Mouse (Mus musculus) stomach, embryonic 14.5 days (tissue): ENCODE data around the gene OR5BS1P. TPM values are rescaled to one million over a fixed set of nuclear protein-coding genes. Genes with fewer than 3 reads are reported as not detected.

Experiments used
- ATAC-seq: fragments of 200-750 bp; cut with Nextera tagmentation; 2 replicates; pipeline ENCODE4 v1.8.0; 2017; ENCODE audit warnings: low read depth, moderate TSS enrichment; ENCODE audit not compliant: insufficient number of reproducible peaks, insufficient read depth, low FRiP score
- H3K27ac ChIP-seq: fragments of 300-500 bp; sonication (generic); 2 replicates; pipeline ENCODE4 v1.5.1; 2014; ENCODE audit warnings: mild to moderate bottlenecking, low read length, moderate library complexity, mixed read lengths
- H3K27me3 ChIP-seq: fragments of 300-500 bp; sonication (generic); 2 replicates; pipeline ENCODE4 v1.6.1; 2014; ENCODE audit warnings: low read length, control low read depth, mixed read lengths; ENCODE audit not compliant: control insufficient read depth, insufficient read depth
- H3K36me3 ChIP-seq: fragments of 300-500 bp; sonication (generic); 2 replicates; pipeline ENCODE4 v1.6.1; 2014; ENCODE audit warnings: mild to moderate bottlenecking, control low read depth, low read length, moderate library complexity, mixed read lengths; ENCODE audit not compliant: control insufficient read depth, insufficient read depth
- H3K4me1 ChIP-seq: fragments of 300-500 bp; sonication (generic); 2 replicates; pipeline ENCODE4 v1.6.1; 2014; ENCODE audit warnings: low read length, control low read depth, mixed read lengths; ENCODE audit not compliant: control insufficient read depth, insufficient read depth
- H3K4me2 ChIP-seq: fragments of 300-500 bp; sonication (generic); replicated peaks from 2 replicates; pipeline ENCODE4 v1.6.1; 2014; ENCODE audit warnings: low read depth, low read length, control low read depth
- H3K4me3 ChIP-seq: fragments of 300-500 bp; sonication (generic); 2 replicates; pipeline ENCODE4 v1.5.1; 2014; ENCODE audit warnings: low read depth, low read length, control low read depth
- H3K9ac ChIP-seq: fragments of 300-500 bp; sonication (generic); replicated peaks from 2 replicates; pipeline ENCODE4 v1.6.1; 2014; ENCODE audit warnings: low read depth, mild to moderate bottlenecking, control low read depth, low read length, moderate library complexity, mixed read lengths
- H3K9me3 ChIP-seq: fragments of 300-500 bp; sonication (generic); 2 replicates; pipeline ENCODE4 v1.6.1; 2016; ENCODE audit warnings: low read depth, low read length, control low read depth; ENCODE audit not compliant: control insufficient read depth
- WGBS: fragments of 180-500 bp; shearing (Covaris S2); extraction: QIAGEN DNeasy Blood & Tissue Kit; methylation state at CpG from one replicate; pipeline ENCODE4 v1.1.7; 2014; 5-methylcytosine and 5-hydroxymethylcytosine counted together
- microRNA-seq: library from miRNA; unstranded; fragments of <30 nt; microRNA quantifications from one replicate; pipeline ENCODE4, GENCODE M21; 2016
- polyA plus RNA-seq: library from polyadenylated mRNA; unstranded; fragments of >200 nt; fragmentation: Nextera tagmentation; extraction: Ambion mirVana; gene quantifications from 2 replicates; pipeline ENCODE4 v1.2.1, GENCODE M21; 2014

OR5BS1P gene
- polyA plus RNA-seq, 1 experiment from 2014 or later: not detected

GRCm38 (mm10) chr15:98517380-98518355 is 48.0 kb downstream of the OR5BS1P start:
- Histone ChIP-seq H3K4me1 (0 out of 2 replicates have a peak, but pooled peaks cover 3% of the 10 kb centered on the region), H3K4me2 (no peak overlapping the region), H3K36me3 (peaks cover 38% of the 10 kb centered on the region), H3K4me3 (no peak overlapping the region), H3K9ac (no peak overlapping the region), H3K27me3 (no peaks in the 10 kb centered on the region), H3K9me3 (no peaks in the 10 kb centered on the region), H3K27ac (no peak overlapping the region)
- 71% methylated on average over 16 of the region's 16 CpGs for WGBS
- no peak for ATAC-seq

- WGBS: 89% methylated on average over 3 of the region's 3 CpGs
- no peaks in the 10 kb centered on the region for H3K4me1 ChIP-seq
- ATAC-seq: no peak
- no peaks in the 10 kb centered on the region for H3K9me3 ChIP-seq
- H3K9ac ChIP-seq: no peak overlapping the region
- peaks cover 65% of the 10 kb centered on the region for H3K36me3 ChIP-seq
- no peak overlapping the region for H3K27ac ChIP-seq
- no peaks in the 10 kb centered on the region for H3K27me3 ChIP-seq
- no peak overlapping the region for H3K4me2 ChIP-seq
- no peak overlapping the region for H3K4me3 ChIP-seq
Measured at GRCm38 (mm10) chr15:98521245-98521644, 51.5 kb downstream of the OR5BS1P start.

- no peaks in the 10 kb centered on the region for H3K27me3 ChIP-seq
- no peak for ATAC-seq
- no peaks in the 10 kb centered on the region for H3K9me3 ChIP-seq
- H3K4me3 ChIP-seq: no peak overlapping the region
- H3K36me3 ChIP-seq: peaks cover 81% of the 10 kb centered on the region
- no peaks in the 10 kb centered on the region for H3K4me1 ChIP-seq
- H3K9ac ChIP-seq: no peak overlapping the region
- WGBS: 72% methylated on average over 5 of the region's 5 CpGs
- no peak overlapping the region for H3K4me2 ChIP-seq
- no peak overlapping the region for H3K27ac ChIP-seq
Measured at GRCm38 (mm10) chr15:98526057-98526456, 56.4 kb downstream of the OR5BS1P start.

GRCm38 (mm10) chr15:98527056-98527771 is 57.5 kb downstream of the OR5BS1P start:
- Histone ChIP-seq H3K36me3 (peaks cover 74% of the 10 kb centered on the region), H3K9me3 (no peaks in the 10 kb centered on the region)
- 93% methylated on average over 5 of the region's 5 CpGs for WGBS

GRCm38 (mm10) chr15:98528066-98528563 is 58.4 kb downstream of the OR5BS1P start:
- Histone ChIP-seq H3K4me1 (peaks cover 5% of the 10 kb centered on the region; the same call in 1 of the 2 replicates), H3K36me3 (peaks cover 65% of the 10 kb centered on the region)

More at GRCm38 (mm10) chr15:98527056-98527771, 57.5 kb downstream of the OR5BS1P start:
- Histone ChIP-seq H3K4me3 (no peak overlapping the region), H3K9ac (no peak overlapping the region), H3K27me3 (no peaks in the 10 kb centered on the region), H3K4me2 (no peak overlapping the region), H3K27ac (no peak overlapping the region), H3K4me1 (peaks cover 1% of the 10 kb centered on the region; the same call in 1 of the 2 replicates)
- ATAC-seq: no peak

More at GRCm38 (mm10) chr15:98528066-98528563, 58.4 kb downstream of the OR5BS1P start:
- WGBS: 89% methylated on average over 5 of the region's 5 CpGs
- Histone ChIP-seq H3K4me2 (no peak overlapping the region), H3K27ac (no peak overlapping the region), H3K27me3 (no peaks in the 10 kb centered on the region), H3K9ac (no peak overlapping the region), H3K9me3 (no peaks in the 10 kb centered on the region), H3K4me3 (no peak overlapping the region)
- no peak for ATAC-seq

Small RNA genes within 50 kb of the gene (microRNA-seq; reads per million reads assigned to microRNA genes)
- gene Mir1291: not detected

Other genes with a start within 250 kb of the OR5BS1P start
- gene Gm44579, start 248.9 kb upstream of the OR5BS1P start, polyA plus RNA-seq: not detected in 2 replicates
- not detected in 2 replicates for gene Olfr287, start 248.8 kb upstream of the OR5BS1P start, polyA plus RNA-seq
- not detected in 2 replicates for gene Olfr286, start 235.4 kb upstream of the OR5BS1P start, polyA plus RNA-seq
- gene H1fnt, start 212.6 kb upstream of the OR5BS1P start, polyA plus RNA-seq: not detected in 2 replicates
- 0.74 and 0.87 TPM in 2 replicates for gene Zfp641, start 173.7 kb upstream of the OR5BS1P start, polyA plus RNA-seq
- gene Olfr285, start 152.5 kb upstream of the OR5BS1P start, polyA plus RNA-seq: not detected in 2 replicates
- not detected in 2 replicates for gene Olfr284, start 128.9 kb upstream of the OR5BS1P start, polyA plus RNA-seq
- gene Olfr283, start 89.0 kb upstream of the OR5BS1P start, polyA plus RNA-seq: not detected in 2 replicates
- gene Olfr282, start 38.7 kb upstream of the OR5BS1P start, polyA plus RNA-seq: not detected in 2 replicates
- gene Olfr281, start 17.3 kb upstream of the OR5BS1P start, polyA plus RNA-seq: not detected in 2 replicates
- not detected in 2 replicates for gene Lalba, start 12.8 kb downstream of the OR5BS1P start, polyA plus RNA-seq
- not detected in 2 replicates for gene Olfr279, start 22.5 kb downstream of the OR5BS1P start, polyA plus RNA-seq
- gene Kansl2, start 64.4 kb downstream of the OR5BS1P start, polyA plus RNA-seq: 90.6 and 92.2 TPM in 2 replicates
- gene Ccnt1, start 101.0 kb downstream of the OR5BS1P start, polyA plus RNA-seq: 60.0 and 61.2 TPM in 2 replicates
- not detected in 2 replicates for gene 4930415O20Rik, start 101.1 kb downstream of the OR5BS1P start, polyA plus RNA-seq
- 21.9 and 23.0 TPM in 2 replicates for gene Adcy6, start 140.2 kb downstream of the OR5BS1P start, polyA plus RNA-seq
- gene Cacnb3, start 160.9 kb downstream of the OR5BS1P start, polyA plus RNA-seq: 34.4 TPM in 2 replicates
- gene Ddx23, start 193.0 kb downstream of the OR5BS1P start, polyA plus RNA-seq: 30.1 and 30.3 TPM in 2 replicates
- gene Rnd1, start 207.6 kb downstream of the OR5BS1P start, polyA plus RNA-seq: 0.75 and 0.83 TPM in 2 replicates
- 1.2 and 1.4 TPM in 2 replicates for gene Ccdc65, start 238.3 kb downstream of the OR5BS1P start, polyA plus RNA-seq